ENCODE assay signal across 8 mouse cellular contexts in genomic region chr11:64079727-64080081, GRCm38 (mm10). TPM values are rescaled to one million over a fixed set of nuclear protein-coding genes. Genes with fewer than 3 reads are reported as not detected.
DNase-seq lines count a peak whose midpoint lies in the region; ATAC-seq and TF ChIP-seq lines count a peak whose summit lies in the region.

No protein-coding gene starts in this region.

- no peak for ATAC-seq in heart, embryonic 13.5 days (ENCODE audit: extremely low read depth, insufficient number of reproducible peaks, low FRiP score, low TSS enrichment)

- H3K4me3 ChIP-seq in heart, embryonic 13.5 days: peak overlapping the region; percentile 92
- H3K4me3 ChIP-seq in MEL (ENCODE audit: control insufficient read depth in 1 of 2, insufficient read depth in 1 of 2, low read depth in 2 of 2, low read length in 2 of 2): peak overlapping the region; percentile 88 to 99
- H3K4me3 ChIP-seq in hindbrain, embryonic 10.5 days: peak overlapping the region; percentile 86
- peak overlapping the region; percentile 100 for H3K4me3 ChIP-seq in megakaryocyte, embryonic 14.5 days (replicated peaks)

- H3K4me1 ChIP-seq in heart, embryonic 13.5 days: peaks cover 15% of the 10 kb centered on the region
- peaks cover 8 to 9% of the 10 kb centered on the region in 2 experiments for H3K4me1 ChIP-seq in MEL (ENCODE audit: control insufficient read depth in 1 of 2, insufficient read depth in 2 of 2, low read length in 2 of 2)
- H3K4me1 ChIP-seq in hindbrain, embryonic 10.5 days (replicated peaks): peaks cover 20% of the 10 kb centered on the region
- H3K4me1 ChIP-seq in megakaryocyte, embryonic 14.5 days: peaks cover 26% of the 10 kb centered on the region

- DNase-seq in heart, postnatal 14 days: no peak
- no peak for DNase-seq in MEL (ENCODE audit: low read depth, low spot score)
- DNase-seq in hindbrain, embryonic 10.5 days (ENCODE audit: low spot score): no peak
- DNase-seq in spleen, postnatal 4 days (ENCODE audit: low spot score in 2 of 2): no peak
- no peak for DNase-seq in cerebellum, adult 11 months
- DNase-seq in layer of hippocampus, adult 11-12 months (ENCODE audit: low spot score): no peak

- peak overlapping the region; percentile 85 for H3K4me2 ChIP-seq in heart, embryonic 13.5 days

- no peaks in the 10 kb centered on the region for H3K27me3 ChIP-seq in heart, embryonic 13.5 days (replicated peaks)
- no peaks in the 10 kb centered on the region for H3K27me3 ChIP-seq in MEL (ENCODE audit: control insufficient read depth in 1 of 2, insufficient read depth in 2 of 2, low read length in 2 of 2)
- no peaks in the 10 kb centered on the region for H3K27me3 ChIP-seq in hindbrain, embryonic 10.5 days (ENCODE audit: insufficient read depth, poor library complexity, severe bottlenecking)
- no peaks in the 10 kb centered on the region for H3K27me3 ChIP-seq in megakaryocyte, embryonic 14.5 days (replicated peaks)

- peak in 1 of 2 experiments; percentile 8; a peak in 1 of 4 replicates for TF ChIP-seq EP300 in MEL (IDR thresholded peaks at IDR 0.05; ENCODE audit: low read depth in 1 of 2, low read length in 2 of 2)

- no peak for TF ChIP-seq CTCF in MEL (IDR thresholded peaks at IDR 0.05 in 2 of 3, conservative IDR thresholded peaks at IDR 0.05 in 1 of 3; ENCODE audit: control insufficient read depth in 1 of 3, insufficient read depth in 1 of 3, low read depth in 2 of 3, low read length in 3 of 3, poor library complexity in 1 of 3, severe bottlenecking in 1 of 3)

- TF ChIP-seq RAD21 in MEL (IDR thresholded peaks at IDR 0.05; ENCODE audit: low read depth, low read length): no peak

- H3K79me2 ChIP-seq in MEL (ENCODE audit: control insufficient read depth, insufficient read depth, low read length, poor library complexity): peaks cover 31% of the 10 kb centered on the region

- no peaks in the 10 kb centered on the region for H3K9me3 ChIP-seq in heart, embryonic 13.5 days
- H3K9me3 ChIP-seq in MEL (replicated peaks; ENCODE audit: insufficient read depth, low read length): no peaks in the 10 kb centered on the region
- H3K9me3 ChIP-seq in hindbrain, embryonic 10.5 days: no peaks in the 10 kb centered on the region
- H3K9me3 ChIP-seq in megakaryocyte, embryonic 14.5 days: no peaks in the 10 kb centered on the region

- peak overlapping the region; percentile 92 for H3K9ac ChIP-seq in heart, embryonic 13.5 days
- H3K9ac ChIP-seq in MEL (ENCODE audit: control insufficient read depth, low read depth, low read length, poor library complexity, severe bottlenecking): peak overlapping the region; percentile 93

- peaks cover 13% of the 10 kb centered on the region; the same call in 1 of the 2 replicates for H3K36me3 ChIP-seq in heart, embryonic 13.5 days
- peaks cover 0 to 14% of the 10 kb centered on the region in 2 experiments; a peak in 2 of 4 replicates for H3K36me3 ChIP-seq in MEL (ENCODE audit: control insufficient read depth in 1 of 2, insufficient read depth in 2 of 2, low read length in 2 of 2)
- H3K36me3 ChIP-seq in hindbrain, embryonic 10.5 days: peaks cover 23% of the 10 kb centered on the region
- peaks cover 20% of the 10 kb centered on the region for H3K36me3 ChIP-seq in megakaryocyte, embryonic 14.5 days (replicated peaks; ENCODE audit: low read length)

- peak overlapping the region; percentile 96 for H3K27ac ChIP-seq in heart, embryonic 13.5 days (replicated peaks)
- peak overlapping the region; percentile 87 for H3K27ac ChIP-seq in MEL (ENCODE audit: control insufficient read depth, low read depth, low read length)
- peak overlapping the region; percentile 95 for H3K27ac ChIP-seq in hindbrain, embryonic 10.5 days

- no peak for TF ChIP-seq POLR2A in MEL (IDR thresholded peaks at IDR 0.05; ENCODE audit: control insufficient read depth in 1 of 2, insufficient read depth in 1 of 2, low read depth in 1 of 2, low read length in 2 of 2, poor library complexity in 1 of 2)

- intact Hi-C loops in heart, postnatal 14 days (cut with DNase I): loop anchor here (2.0 to 5.0 kb wide), 3 partner anchors 77 to 157 kb away; partner anchors contain the start of gene Hs3st3b1

- under 1% methylated on average over 8 of the region's 8 CpGs for WGBS in heart, embryonic 13.5 days
- WGBS in hindbrain, embryonic 10.5 days: under 1% methylated on average over 8 of the region's 8 CpGs

TF ChIP-seq in MEL, 35 proteins besides CTCF, POLR2A, EP300 and RAD21:
- no peak; the same call in 1 of the 2 replicates for TF ChIP-seq SIN3A (IDR thresholded peaks at IDR 0.05; ENCODE audit: low read length)
- 0 out of 2 replicates have a peak, but pooled peaks have one; percentile 28 for TF ChIP-seq UBTF (IDR thresholded peaks at IDR 0.05; ENCODE audit: borderline replicate concordance, insufficient read depth, low read depth, low read length)

RNA-seq across cellular contexts. Expression of gene Cox10, which starts 0.4 kb away (rescaled TPM):
- polyA plus RNA-seq in heart, embryonic 13.5 days (2015; fragmentation: Nextera tagmentation; extraction: Ambion mirVana): 32.9 and 33.3 TPM in 2 replicates
- 10 to 100 TPM; 65.3 to 67.3 TPM for total RNA-seq in heart, postnatal 14 days (2021)
- 38.9 and 39.9 TPM in 2 replicates for total RNA-seq in MEL (2012; rRNA removed)
- 100 to 1,000 TPM in 1 of 2 experiments, 10 to 100 TPM in 1; 52.2 to 374 TPM for polyA plus RNA-seq in MEL (2012; ENCODE audit: insufficient read depth in 1 of 2, insufficient read length in 2 of 2, low read depth in 1 of 2, low replicate concordance in 2 of 2, missing spikeins in 1 of 2)
- polyA plus RNA-seq in hindbrain, embryonic 10.5 days (2016; fragmentation: Nextera tagmentation; extraction: Ambion mirVana): 27.7 and 28.8 TPM in 2 replicates
- 26.1 and 30.2 TPM in 2 replicates for polyA plus RNA-seq in megakaryocyte, embryonic 14.5 days (2012; ENCODE audit: insufficient read depth, low replicate concordance)
